Mouse (Mus musculus): ENCODE data around the gene Prnd. TPM values are rescaled to one million over a fixed set of nuclear protein-coding genes. Genes with fewer than 3 reads are reported as not detected.

Prnd gene
- 12.8 and 14.2 TPM in 2 replicates for polyA plus RNA-seq (2012; rRNA removed; ENCODE audit: low replicate concordance)

GRCm38 (mm10) chr2:131950598-131951095, at the start of gene Prnd:
TSS of gene Prnd (plus strand) at chr2:131950861.

GRCm38 (mm10) chr2:131909683-131910572, 40.7 kb upstream of the Prnd start, which contains the start of the genes Prnp and Prn:
TSS of gene Prnp (plus strand) at chr2:131909928.
TSS of gene Prn (plus strand) at chr2:131909957.

Other genes with a start within 250 kb of the Prnd start
- 0.03 TPM in 1 of 2 replicates, not detected in the other for gene Erv3, start 91.1 kb upstream of the Prnd start, polyA plus RNA-seq (2012; rRNA removed; ENCODE audit: low replicate concordance)
- gene Prnp, start 40.9 kb upstream of the Prnd start, polyA plus RNA-seq (2012; rRNA removed; ENCODE audit: low replicate concordance): 165 and 435 TPM in 2 replicates
- gene Prn, start 40.9 kb upstream of the Prnd start, polyA plus RNA-seq (2012; rRNA removed; ENCODE audit: low replicate concordance): not detected in 2 replicates
- 24.7 and 80.4 TPM in 2 replicates for gene Rassf2, start 79.4 kb downstream of the Prnd start, polyA plus RNA-seq (2012; rRNA removed; ENCODE audit: low replicate concordance)
- gene Slc23a2, start 194.2 kb downstream of the Prnd start, polyA plus RNA-seq (2012; rRNA removed; ENCODE audit: low replicate concordance): 20.1 and 31.6 TPM in 2 replicates

All from subcutaneous adipose tissue, adult 2 months (tissue).